Comparison of ENCODE assay signal across 16 mouse cellular contexts in the genomic region with DNA sequence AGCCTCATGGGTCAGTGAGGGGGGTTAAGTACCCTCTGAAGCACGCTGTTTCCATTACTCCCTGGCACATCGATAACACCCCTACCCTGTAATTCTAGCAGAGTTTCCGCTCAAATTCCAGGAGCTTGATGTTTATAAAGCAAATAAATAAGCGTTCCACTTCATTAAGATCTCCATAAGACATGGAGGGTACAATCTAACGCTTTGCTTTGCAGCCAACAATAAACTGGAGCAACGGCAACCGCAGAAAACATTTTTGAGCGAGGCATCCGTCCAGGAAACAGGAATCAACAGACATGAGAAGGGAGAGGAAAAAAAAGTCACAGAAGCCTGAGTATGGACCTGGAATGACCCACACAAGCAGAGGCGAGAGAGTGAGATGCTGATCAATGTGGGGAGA. TPM values are rescaled to one million over a fixed set of nuclear protein-coding genes. Genes with fewer than 3 reads are reported as not detected.
DNase-seq lines count a peak whose midpoint lies in the region; ATAC-seq and TF ChIP-seq lines count a peak whose summit lies in the region.
"Had no signal": no experiment of that assay in that cellular context is flagged by ENCODE, and none has a peak within 500 bp of the region (broad histone marks: within the 10 kb centered on the region; RNA-seq: fewer than 3 reads in every experiment).

No protein-coding gene starts in this region.

- H3K27me3 ChIP-seq in heart, adult 2 months (ENCODE audit: control insufficient read depth, insufficient read depth, low read length): no peaks in the 10 kb centered on the region
- H3K27me3 ChIP-seq in kidney, embryonic 15.5 days: no peaks in the 10 kb centered on the region
- H3K27me3 ChIP-seq in neural tube, embryonic 15.5 days (replicated peaks): no peaks in the 10 kb centered on the region
- H3K27me3 ChIP-seq: CH12.LX; heart, embryonic 15.5 days; hindbrain, embryonic 15.5 days; limb, embryonic 13.5 days had no signal

- peak; percentile 30; the same call in 1 of the 2 replicates for ATAC-seq in kidney, embryonic 15.5 days (replicated peaks; ENCODE audit: low FRiP score)
- no peak for ATAC-seq in neural tube, embryonic 15.5 days (ENCODE audit: low FRiP score)
- ATAC-seq: forebrain, embryonic 16.5 days had no signal

- no peak overlapping the region for H3K9ac ChIP-seq in heart, adult 2 months (ENCODE audit: low read depth, low read length)
- no peak overlapping the region for H3K9ac ChIP-seq in kidney, embryonic 15.5 days
- no peak overlapping the region for H3K9ac ChIP-seq in neural tube, embryonic 15.5 days (replicated peaks)
- H3K9ac ChIP-seq: heart, embryonic 15.5 days; hindbrain, embryonic 15.5 days; limb, embryonic 13.5 days; liver, embryonic 14.5 days had no signal

- H3K4me2 ChIP-seq in kidney, embryonic 15.5 days: 0 out of 2 replicates have a peak overlapping the region, but pooled peaks have one; percentile 3
- no peak overlapping the region for H3K4me2 ChIP-seq in neural tube, embryonic 15.5 days
- H3K4me2 ChIP-seq: heart, embryonic 15.5 days; hindbrain, embryonic 15.5 days; limb, embryonic 13.5 days had no signal

- intact Hi-C loops in heart, adult 2 months (cut with DNase I): no loop called here

- TF ChIP-seq POLR2A in heart, adult 2 months (IDR thresholded peaks at IDR 0.05; ENCODE audit: insufficient read depth, low read depth, low read length): no peak

- H3K4me1 ChIP-seq in heart, adult 2 months (ENCODE audit: control insufficient read depth, insufficient read depth, low read length): no peaks in the 10 kb centered on the region
- H3K4me1 ChIP-seq in kidney, embryonic 15.5 days: peaks cover 16% of the 10 kb centered on the region
- H3K4me1 ChIP-seq in neural tube, embryonic 15.5 days: no peaks in the 10 kb centered on the region
- H3K4me1 ChIP-seq: heart, embryonic 15.5 days had no signal

- no peak for TF ChIP-seq EP300 in heart, adult 2 months (IDR thresholded peaks at IDR 0.05; ENCODE audit: insufficient read depth, low read depth, low read length)

- H3K36me3 ChIP-seq in heart, adult 2 months (ENCODE audit: control insufficient read depth, insufficient read depth, low read length): no peaks in the 10 kb centered on the region
- H3K36me3 ChIP-seq in kidney, embryonic 15.5 days: no peaks in the 10 kb centered on the region
- no peaks in the 10 kb centered on the region for H3K36me3 ChIP-seq in neural tube, embryonic 15.5 days
- H3K36me3 ChIP-seq: heart, embryonic 15.5 days; hindbrain, embryonic 15.5 days; limb, embryonic 13.5 days had no signal

- peak; percentile 82 for DNase-seq in heart, adult 11 months
- DNase-seq in heart, adult 2 months: no peak
- no peak for DNase-seq in kidney, postnatal 36 days
- no peak for DNase-seq in neural tube, embryonic 10.5 days (ENCODE audit: extremely low spot score, low spot score)
- DNase-seq in layer of hippocampus, postnatal 10 days (ENCODE audit: low spot score in 2 of 2): no peak
- DNase-seq: adrenal gland, adult 2 months; cerebellum, postnatal 10 days; thymus, postnatal 25 days had no signal

- no peak for TF ChIP-seq CTCF in heart, adult 2 months (IDR thresholded peaks at IDR 0.05)

- WGBS in heart, adult 2 months: 62% methylated on average over 10 of the region's 10 CpGs
- WGBS in kidney, embryonic 15.5 days: 23% methylated on average over 10 of the region's 10 CpGs
- WGBS in neural tube, embryonic 15.5 days: 59% methylated on average over 10 of the region's 10 CpGs

- no peak overlapping the region for H3K4me3 ChIP-seq in heart, adult 2 months
- H3K4me3 ChIP-seq in kidney, embryonic 15.5 days (replicated peaks): no peak overlapping the region
- H3K4me3 ChIP-seq in neural tube, embryonic 15.5 days (replicated peaks): no peak overlapping the region
- H3K4me3 ChIP-seq: heart, embryonic 15.5 days; hindbrain, embryonic 15.5 days; limb, embryonic 13.5 days had no signal

- no peaks in the 10 kb centered on the region for H3K9me3 ChIP-seq in kidney, embryonic 15.5 days (replicated peaks)
- no peaks in the 10 kb centered on the region for H3K9me3 ChIP-seq in neural tube, embryonic 15.5 days (replicated peaks)
- H3K9me3 ChIP-seq: heart, embryonic 15.5 days; hindbrain, embryonic 15.5 days; limb, embryonic 13.5 days had no signal

- no peaks in the 10 kb centered on the region for H3K79me2 ChIP-seq in heart, adult 2 months (replicated peaks; ENCODE audit: control insufficient read depth, insufficient read depth, low read length)

- no peak overlapping the region for H3K27ac ChIP-seq in heart, adult 2 months
- H3K27ac ChIP-seq in kidney, embryonic 15.5 days: peak overlapping the region; percentile 62
- H3K27ac ChIP-seq in neural tube, embryonic 15.5 days (replicated peaks): 0 out of 2 replicates have a peak overlapping the region, but pooled peaks have one; percentile 24
- H3K27ac ChIP-seq: heart, embryonic 15.5 days; limb, embryonic 13.5 days; liver, embryonic 14.5 days had no signal

RNA-seq across cellular contexts. Expression of gene Kcnk2, which starts 27.5 kb away (rescaled TPM):
- total RNA-seq in heart, adult 2 months (2021): 1 to 10 TPM; 1.9 to 2.0 TPM
- 1.5 and 1.8 TPM in 2 replicates for polyA plus RNA-seq in heart, adult 2 months (2012; rRNA removed)
- 1.3 and 2.0 TPM in 2 replicates for polyA plus RNA-seq in kidney, embryonic 15.5 days (2015; fragmentation: Nextera tagmentation; extraction: Ambion mirVana)
- 16.6 and 17.0 TPM in 2 replicates for polyA plus RNA-seq in neural tube, embryonic 15.5 days (2015; fragmentation: Nextera tagmentation; extraction: Ambion mirVana)
- total RNA-seq in layer of hippocampus, postnatal 10 days (2021): 10 to 100 TPM; 46.3 to 49.5 TPM
- total RNA-seq: CH12.LX had no signal
